Mouse (Mus musculus): ENCODE measurements around the gene Zfr.

The Zfr gene

GRCm38 (mm10) chr15:12117242-12118092, at the start of gene Zfr:
TSS of gene Zfr (plus strand) at chr15:12117831.
- DNase-seq (ENCODE audit: low read depth), result peak; percentile 88

DNA sequence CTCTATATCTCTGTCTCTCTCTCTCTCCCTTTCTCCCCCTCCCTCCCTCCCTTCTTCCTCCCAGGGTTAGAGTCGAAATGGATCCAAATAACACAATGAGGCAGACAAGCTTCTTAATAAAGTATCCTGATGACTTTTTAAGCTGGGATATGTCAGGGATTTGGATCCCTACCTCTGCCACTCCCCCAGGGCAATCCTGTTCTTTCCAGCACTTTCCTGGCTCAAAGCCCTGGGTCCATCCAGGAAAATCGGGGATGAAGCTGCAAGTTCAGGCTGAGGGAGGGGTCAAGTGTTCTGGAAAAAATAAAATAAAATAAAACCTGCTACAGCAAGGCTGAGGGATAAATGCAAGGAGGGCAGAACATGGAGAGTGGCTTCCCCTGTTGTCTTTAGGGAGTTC, 49.7 kb upstream of the Zfr start:
- DNase-seq (ENCODE audit: low read depth), result no peak

DNA sequence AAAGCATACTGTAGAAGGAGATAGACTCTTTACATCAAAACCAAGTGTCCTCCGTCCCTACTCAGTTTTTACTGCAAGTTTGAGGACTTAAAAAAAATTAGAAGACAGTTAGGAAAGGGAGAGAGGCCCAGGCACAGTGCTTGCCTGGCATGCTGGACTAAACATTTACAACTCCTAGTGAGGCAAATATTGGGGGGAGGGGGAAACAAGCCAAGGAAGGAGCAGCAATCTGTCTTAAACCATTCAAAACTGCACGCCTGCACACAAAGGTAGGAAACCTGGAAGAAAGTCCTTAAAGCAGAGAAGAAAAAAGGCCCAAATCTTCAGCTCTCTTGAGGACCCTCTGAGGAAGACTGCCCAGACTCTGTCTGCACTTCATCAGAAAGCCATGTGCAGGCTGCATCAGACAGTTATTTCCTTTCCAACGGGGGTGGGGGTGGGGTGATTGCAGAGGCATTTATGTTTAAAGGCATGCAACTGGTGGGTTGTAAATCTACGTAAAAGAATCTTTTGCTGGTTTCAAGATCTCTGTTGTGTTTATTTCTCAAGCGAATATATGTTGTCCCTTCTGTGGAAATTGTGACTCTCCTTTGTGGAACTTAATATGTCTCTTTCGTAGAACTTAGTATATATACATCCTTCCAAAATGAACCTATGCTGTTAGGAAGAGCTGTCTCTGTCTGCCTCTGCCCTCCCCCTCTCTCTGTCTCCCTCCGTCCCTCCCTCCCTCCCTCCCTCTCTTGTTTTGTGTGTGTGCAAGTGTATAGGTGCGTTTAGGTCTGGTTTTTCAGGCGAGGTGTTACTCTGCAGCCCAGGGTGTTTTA, 49.0 kb upstream of the Zfr start:
- no peak for DNase-seq (ENCODE audit: low read depth)

- DNase-seq (ENCODE audit: low read depth), result no peak
These were observed 44.8 kb upstream of the Zfr start for GRCm38 (mm10) chr15:12072709-12073336.

GRCm38 (mm10) chr15:12074426-12074825, 43.2 kb upstream of the Zfr start:
- DNase-seq (ENCODE audit: low read depth), result no peak

- no peak for DNase-seq (ENCODE audit: low read depth)
These were observed 35.3 kb upstream of the Zfr start for GRCm38 (mm10) chr15:12082344-12082743.

GRCm38 (mm10) chr15:12084164-12084563, 33.5 kb upstream of the Zfr start:
- DNase-seq (ENCODE audit: low read depth), result no peak

DNA sequence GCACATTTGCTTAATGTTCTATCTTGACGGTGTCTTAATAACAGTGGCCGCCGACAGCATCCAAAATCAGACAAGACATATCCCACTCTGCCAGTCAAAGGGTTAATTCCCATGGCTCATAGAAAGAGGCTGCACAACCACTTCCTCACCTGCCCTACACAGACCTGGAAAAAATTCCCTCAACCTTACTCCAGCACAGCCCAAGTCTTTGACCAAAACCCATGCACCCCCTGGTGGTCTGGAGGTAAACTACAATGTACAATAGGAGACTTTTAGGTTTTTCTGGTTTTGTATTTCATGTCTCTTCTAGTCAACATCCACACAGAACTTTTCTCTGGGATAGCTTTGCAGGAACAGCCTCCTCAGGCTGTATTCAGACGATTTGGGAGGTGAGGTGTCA, 32.8 kb upstream of the Zfr start:
- peak; percentile 49 for DNase-seq (ENCODE audit: low read depth)

GRCm38 (mm10) chr15:12087634-12088033, 30.0 kb upstream of the Zfr start:
- DNase-seq (ENCODE audit: low read depth), result no peak

GRCm38 (mm10) chr15:12088091-12088490, 29.5 kb upstream of the Zfr start:
- no peak for DNase-seq (ENCODE audit: low read depth)

GRCm38 (mm10) chr15:12090087-12090486, 27.5 kb upstream of the Zfr start:
- DNase-seq (ENCODE audit: low read depth), result peak; percentile 16

DNA sequence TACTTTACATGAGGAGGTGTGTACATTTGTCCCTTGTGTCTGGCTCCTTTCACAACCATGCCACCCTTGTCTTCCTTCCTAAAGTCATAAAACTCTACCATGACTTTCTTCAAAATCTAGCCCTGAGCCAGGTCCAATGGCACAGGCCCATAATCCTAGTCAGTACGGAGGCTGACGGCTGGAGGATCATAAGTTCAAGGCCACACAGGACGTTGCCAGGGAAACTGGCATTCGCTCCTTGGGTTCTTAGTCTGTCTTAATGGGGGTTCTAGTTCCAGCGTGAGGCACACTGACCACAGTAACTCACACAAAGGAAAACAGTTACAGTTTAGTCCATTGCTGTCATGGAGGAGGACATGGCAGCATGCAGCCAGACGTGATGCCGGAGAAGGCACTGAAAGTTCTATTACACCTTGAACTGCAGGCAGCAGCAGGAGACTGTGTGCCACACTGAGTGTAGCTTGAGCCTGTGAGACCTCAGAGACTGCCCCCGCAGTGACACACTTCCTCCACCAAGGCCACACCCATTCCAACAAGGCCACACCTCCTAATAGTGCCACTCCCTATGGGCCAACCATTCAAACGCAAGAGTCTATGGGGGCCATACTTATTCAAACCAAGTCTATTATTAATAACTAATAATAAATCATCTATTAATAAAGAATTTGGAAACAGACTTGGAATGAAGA, 26.5 kb upstream of the Zfr start:
- DNase-seq (ENCODE audit: low read depth), result peak; percentile 17

DNA sequence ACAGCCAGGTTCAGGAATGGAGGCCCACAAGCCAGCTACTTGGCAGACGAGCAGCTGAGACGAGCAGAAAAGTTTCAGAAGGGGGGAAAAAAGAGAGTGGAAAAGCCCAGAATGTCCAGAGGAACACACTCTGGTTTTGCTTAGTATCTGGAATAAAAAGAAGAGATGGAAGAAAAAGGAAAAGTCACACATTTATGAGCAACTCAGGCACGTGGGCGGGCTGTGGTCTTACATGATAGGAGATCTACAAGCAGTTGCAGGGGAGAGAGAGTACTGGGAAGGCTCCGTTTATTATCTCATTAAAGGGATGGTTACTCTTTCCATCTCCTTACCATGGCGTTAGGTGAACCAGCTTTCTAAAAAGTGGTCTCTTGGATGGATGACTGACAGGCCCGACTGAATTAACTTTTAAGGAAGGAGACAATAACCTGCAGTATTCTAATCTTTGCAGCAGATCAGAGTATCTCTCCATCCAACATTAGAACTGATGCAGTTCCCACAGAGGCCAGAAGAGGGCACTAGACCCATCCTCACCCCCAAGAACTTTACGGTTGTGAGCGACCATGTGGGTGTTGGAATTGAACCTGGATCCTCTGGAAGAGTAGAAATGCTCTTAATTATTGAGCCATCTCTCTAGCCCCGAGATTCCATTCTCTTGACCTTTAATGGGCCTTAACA, 25.7 kb upstream of the Zfr start:
- peak; percentile 73 for DNase-seq (ENCODE audit: low read depth)

DNA sequence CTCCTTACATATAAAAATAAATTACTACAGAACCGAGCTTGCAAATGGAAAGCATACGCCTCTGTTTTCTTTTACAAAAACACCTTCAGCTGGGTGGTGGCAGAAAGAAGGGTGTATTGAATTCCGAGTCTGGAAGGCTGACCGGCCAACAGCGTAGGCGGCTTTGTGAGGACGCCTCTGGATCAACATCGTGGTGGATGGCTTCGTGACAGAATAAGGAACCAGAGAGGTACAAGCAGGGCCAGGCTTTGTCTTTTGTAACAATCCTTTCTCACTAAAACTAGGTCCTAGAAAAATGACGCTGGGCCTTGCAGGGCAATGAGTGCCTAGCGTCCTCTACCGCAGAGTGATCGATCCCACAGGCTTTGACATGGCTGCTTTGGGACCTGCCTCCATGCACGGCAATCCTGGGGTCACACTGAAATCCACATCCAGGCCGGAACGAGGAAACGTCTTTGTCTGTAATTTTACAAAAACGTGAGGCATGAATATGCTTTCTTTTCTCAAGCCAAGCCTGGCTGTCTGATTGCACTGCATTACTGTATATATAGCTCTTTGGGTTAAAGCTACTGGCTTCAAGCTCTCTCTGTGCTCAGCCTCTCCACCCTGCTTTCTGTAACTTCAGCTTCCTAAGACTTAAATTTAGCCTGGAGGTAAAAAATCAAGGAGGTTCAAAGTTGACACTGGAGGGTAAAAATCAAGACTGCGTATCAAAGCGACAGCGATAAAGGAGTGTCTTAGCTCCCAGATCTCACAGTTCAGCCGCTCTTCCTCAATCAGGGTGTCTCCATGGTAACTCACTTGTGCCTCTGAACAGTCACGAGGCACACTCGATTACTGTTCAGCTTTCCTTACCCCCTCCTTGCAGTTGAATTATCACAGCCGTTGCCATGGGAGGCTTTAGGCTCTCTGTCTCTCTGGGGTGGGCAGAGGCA, 24.3 kb upstream of the Zfr start:
- no peak for DNase-seq (ENCODE audit: low read depth)

DNA sequence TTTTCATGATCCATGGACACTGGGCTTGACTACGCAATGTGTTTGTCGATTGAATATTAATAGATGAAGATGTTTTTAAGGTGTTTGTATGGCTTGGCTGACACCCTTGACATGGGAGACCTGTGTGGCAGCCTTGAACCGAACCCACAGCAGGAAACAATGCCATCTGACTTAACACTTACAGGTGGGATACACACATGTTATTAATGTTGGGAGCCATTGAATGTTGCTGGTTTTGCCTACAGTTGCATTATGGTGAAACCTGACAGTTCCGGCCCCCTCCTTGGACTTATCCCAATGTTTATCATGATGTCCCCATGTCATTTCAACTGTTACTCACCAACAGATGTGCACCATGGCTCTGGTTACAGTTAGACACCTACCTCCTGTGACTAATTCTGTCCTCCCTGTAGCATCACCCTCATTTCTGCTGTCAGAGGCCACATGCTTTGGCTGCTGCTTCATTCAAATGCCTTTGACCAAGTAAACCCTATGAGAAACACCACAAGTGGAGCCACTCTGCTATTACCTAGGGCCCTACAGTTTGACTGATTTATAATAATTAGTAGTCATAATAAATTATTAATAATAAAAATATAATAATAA, 23.6 kb upstream of the Zfr start:
- no peak for DNase-seq (ENCODE audit: low read depth)

DNA sequence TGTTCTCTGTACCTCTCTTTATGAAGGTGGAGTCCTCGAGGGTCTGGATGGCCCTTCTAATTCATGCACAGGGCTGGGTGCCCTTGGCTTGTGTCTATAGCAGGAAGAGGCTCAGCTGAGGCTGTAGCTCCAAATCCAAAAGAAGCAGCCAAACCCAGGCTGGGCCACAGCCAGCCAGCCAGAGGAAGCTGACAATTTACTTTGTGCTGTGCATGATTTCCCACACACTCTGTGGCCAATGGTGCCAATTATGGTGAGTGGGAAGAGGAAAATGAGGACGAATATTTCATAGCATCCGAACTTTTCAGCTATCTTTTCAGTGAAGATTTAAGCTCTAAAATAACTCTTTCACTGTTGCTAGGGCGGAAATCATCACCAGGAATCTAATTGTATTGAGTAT, 21.2 kb upstream of the Zfr start:
- DNase-seq (ENCODE audit: low read depth), result no peak

DNA sequence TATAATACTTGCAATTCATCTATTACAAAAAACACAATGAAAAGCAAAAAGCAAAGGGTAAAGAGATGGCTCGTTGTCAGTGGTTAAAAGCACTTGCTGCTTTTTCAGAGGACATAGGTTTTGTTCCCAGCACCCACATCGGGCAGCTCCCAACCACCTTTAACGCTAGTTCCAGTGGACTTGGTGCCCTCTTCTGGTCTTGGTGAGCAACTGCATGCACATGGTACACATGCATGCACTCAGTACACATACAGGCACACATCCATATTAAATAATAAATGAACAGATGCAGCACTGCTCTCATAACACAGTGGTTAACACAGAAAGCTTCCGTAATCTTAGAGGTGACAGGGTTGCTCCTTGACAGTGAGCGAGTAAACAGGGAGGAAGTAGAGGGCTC, 20.3 kb upstream of the Zfr start:
- DNase-seq (ENCODE audit: low read depth), result no peak

DNA sequence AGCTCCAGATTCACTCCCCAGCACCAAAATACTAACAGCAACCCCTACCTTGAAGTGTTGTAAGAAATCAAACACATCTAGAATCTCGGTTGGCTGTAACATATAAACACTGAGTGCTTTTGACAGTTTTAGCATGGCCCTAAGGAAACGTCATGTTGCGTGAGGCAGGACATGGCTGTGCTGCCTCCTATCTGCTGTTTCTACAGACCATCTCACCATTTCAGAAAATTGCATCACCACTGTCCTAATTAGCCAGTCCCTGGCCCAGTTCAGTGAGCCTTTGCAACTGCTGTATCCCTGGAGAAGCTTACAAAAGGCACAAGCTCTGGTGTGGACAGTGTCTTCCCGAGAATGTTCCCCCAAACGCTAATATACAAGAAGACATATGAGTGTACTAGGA, 16.7 kb upstream of the Zfr start:
- peak; percentile 21 for DNase-seq (ENCODE audit: low read depth)

DNA sequence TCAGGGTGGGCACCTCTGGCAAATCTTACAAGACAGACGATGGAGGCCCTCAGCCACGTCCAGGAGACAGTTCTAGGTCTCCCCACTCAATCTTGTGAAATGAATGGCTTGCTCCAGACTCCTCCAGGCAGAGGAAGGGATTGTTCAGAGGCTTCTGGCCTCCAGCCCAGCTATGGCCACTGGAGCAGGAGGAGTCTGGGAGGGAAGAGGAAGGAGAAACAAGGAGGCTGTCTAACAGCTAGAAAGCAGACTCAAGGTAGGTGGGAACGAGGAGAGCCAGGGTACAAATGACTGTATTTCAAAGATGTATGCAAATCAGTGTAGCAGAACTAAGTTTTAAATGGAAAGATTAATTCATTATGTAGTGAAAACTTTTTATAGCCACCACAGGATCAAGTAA, 13.9 kb upstream of the Zfr start:
- no peak for DNase-seq (ENCODE audit: low read depth)

DNA sequence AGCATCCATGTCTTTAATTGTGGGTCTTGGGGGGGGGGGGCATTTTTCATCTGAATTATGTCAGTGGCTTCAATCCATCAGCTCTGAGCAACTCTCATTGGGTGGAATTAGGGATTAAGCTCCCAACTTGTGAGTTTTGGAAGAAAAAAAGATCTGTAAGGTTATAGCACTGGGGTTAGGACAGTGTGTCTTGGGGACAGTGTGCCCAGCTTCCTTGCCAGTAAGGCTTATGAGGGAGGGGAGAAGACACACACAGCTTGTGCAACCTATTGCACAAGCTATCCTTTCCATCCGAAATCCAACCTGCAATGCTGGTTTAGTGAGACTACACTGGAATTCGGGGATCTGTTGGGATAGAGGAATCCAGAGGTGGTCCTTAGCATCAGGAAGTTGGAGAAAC, 12.8 kb upstream of the Zfr start:
- DNase-seq (ENCODE audit: low read depth), result no peak
